Mouse (Mus musculus): ENCODE measurements at regions not wholly inside any gene's neighbourhood (a gene's known extent, or its start where the extent isn't known, plus 50 kb on each side); places are given as distances from the start of the nearest gene placed in this dataset.

DNA sequence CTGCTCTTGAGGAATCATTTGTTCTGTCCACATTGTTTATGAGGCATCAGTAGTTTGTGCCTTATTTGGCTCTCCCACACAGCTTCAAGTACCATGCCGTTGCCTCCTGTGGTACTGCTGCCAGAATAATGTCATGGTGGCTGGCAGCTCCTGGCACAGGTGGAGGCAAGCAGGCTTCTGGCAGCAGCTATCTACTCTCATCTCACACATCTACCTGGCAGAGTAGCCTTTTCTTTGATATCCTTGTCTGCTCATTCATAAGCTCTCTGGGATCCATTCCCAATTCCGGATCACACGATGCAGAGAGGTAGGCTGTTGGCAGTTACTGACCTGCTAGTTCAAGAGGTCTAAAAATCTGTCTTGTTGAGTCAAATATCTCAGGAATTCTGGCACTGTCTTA lies 373.6 kb upstream of the Depdc1a start:
- Histone ChIP-seq H3K27me3 (ENCODE audit: control insufficient read depth, insufficient read depth, low read length) (no peaks in the 10 kb centered on the region), H3K36me3 (ENCODE audit: control insufficient read depth, insufficient read depth, low read length) (no peaks in the 10 kb centered on the region), H3K4me1 (replicated peaks; ENCODE audit: control insufficient read depth, insufficient read depth, low read length) (no peaks in the 10 kb centered on the region), H3K9ac (ENCODE audit: low read length) (no peak overlapping the region), H3K4me3 (ENCODE audit: low read depth, low read length) (no peak overlapping the region), H3K27ac (ENCODE audit: low read depth, low read length) (no peak overlapping the region), H3K4me2 (ENCODE audit: low read depth, low read length, severe bottlenecking) (no peak overlapping the region), H3K9me3 (ENCODE audit: control insufficient read depth, low read length) (no peaks in the 10 kb centered on the region)
- DNase-seq (ENCODE audit: low spot score) (no peak), ATAC-seq (replicated peaks; ENCODE audit: low FRiP score) (no peak)
- 89% methylated on average over 3 of the region's 3 CpGs for WGBS

DNA sequence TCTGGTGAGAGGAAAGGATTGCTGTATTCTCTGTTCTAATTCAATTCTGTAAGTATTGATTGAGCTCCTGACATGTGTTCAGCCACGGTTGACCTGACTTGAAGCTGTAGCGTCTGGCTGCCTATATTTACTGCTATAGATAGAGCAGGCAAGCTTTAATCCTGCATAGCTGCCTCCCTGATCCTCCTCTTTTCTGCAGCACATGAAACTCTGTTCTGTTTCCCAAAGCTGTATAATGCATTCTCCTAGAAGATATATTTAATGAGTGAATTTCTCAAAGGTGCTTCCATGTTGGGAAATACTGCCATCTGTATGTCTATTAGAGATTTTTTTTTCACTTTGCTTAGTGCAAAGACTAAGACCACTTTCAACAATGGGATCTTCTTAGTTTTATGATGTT lies 351.4 kb upstream of the Depdc1a start:
- ATAC-seq (replicated peaks; ENCODE audit: low FRiP score) (peak; percentile 72), DNase-seq (ENCODE audit: low spot score) (no peak)

DNA sequence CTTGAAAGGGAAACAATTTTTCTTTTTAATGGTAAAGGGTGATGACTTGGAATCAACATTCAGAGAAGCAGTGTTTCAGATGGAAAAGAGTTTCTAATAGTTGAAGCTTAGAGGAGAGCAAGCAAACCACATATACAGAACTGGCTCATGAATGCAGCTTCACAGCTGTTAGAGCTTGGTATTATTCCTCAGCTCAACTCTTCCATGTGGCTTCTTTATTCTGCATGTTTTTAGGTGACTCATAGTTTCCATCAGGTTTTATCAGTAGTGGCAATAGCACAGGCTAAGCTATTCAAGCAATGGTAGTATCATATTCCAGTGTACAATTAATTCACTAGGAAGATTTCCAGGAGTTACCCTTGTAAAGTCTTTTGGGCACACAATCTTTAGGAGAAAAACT lies 313.7 kb upstream of the Depdc1a start:
- Histone ChIP-seq H3K4me3 (ENCODE audit: low read depth, low read length) (no peak overlapping the region), H3K27ac (ENCODE audit: low read depth, low read length) (no peak overlapping the region), H3K4me1 (replicated peaks; ENCODE audit: control insufficient read depth, insufficient read depth, low read length) (no peaks in the 10 kb centered on the region), H3K4me2 (ENCODE audit: low read depth, low read length, severe bottlenecking) (no peak overlapping the region), H3K9ac (ENCODE audit: low read length) (no peak overlapping the region), H3K27me3 (ENCODE audit: control insufficient read depth, insufficient read depth, low read length) (no peaks in the 10 kb centered on the region), H3K9me3 (ENCODE audit: control insufficient read depth, low read length) (no peaks in the 10 kb centered on the region), H3K36me3 (ENCODE audit: control insufficient read depth, insufficient read depth, low read length) (no peaks in the 10 kb centered on the region)
- no peak for ATAC-seq (replicated peaks; ENCODE audit: low FRiP score)
- DNase-seq (ENCODE audit: low spot score), result no peak

More for the DNA sequence above, 351.4 kb upstream of the Depdc1a start:
- H3K4me3 ChIP-seq (ENCODE audit: low read depth, low read length), result no peak overlapping the region
- WGBS, result 48% methylated on average over 2 of the region's 2 CpGs
- no peaks in the 10 kb centered on the region for H3K27me3 ChIP-seq (ENCODE audit: control insufficient read depth, insufficient read depth, low read length)
- H3K9me3 ChIP-seq (ENCODE audit: control insufficient read depth, low read length), result no peaks in the 10 kb centered on the region
- H3K9ac ChIP-seq (ENCODE audit: low read length), result no peak overlapping the region
- H3K4me2 ChIP-seq (ENCODE audit: low read depth, low read length, severe bottlenecking), result no peak overlapping the region
- no peaks in the 10 kb centered on the region for H3K4me1 ChIP-seq (replicated peaks; ENCODE audit: control insufficient read depth, insufficient read depth, low read length)
- no peak overlapping the region for H3K27ac ChIP-seq (ENCODE audit: low read depth, low read length)
- no peaks in the 10 kb centered on the region for H3K36me3 ChIP-seq (ENCODE audit: control insufficient read depth, insufficient read depth, low read length)

DNA sequence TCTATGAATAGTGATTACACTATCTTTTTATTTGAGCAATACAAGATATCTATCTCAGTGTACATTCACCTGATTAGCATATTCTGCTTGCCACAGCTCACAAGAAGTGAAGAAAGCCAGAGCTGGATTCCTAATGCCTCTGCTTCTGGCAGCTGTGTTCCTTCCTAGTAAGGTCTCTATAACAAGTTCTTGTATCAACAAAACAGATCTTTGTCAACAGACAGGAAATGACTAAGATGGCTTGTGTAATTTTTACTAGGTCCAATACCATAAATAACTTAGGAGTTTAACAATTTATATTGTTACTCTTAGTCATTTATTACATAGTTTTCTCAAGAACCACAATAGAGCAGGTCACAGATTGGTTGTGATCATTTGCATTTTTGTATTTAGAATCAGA lies 302.0 kb upstream of the Depdc1a start:
- ATAC-seq (replicated peaks; ENCODE audit: low FRiP score), result no peak
- no peak overlapping the region for H3K27ac ChIP-seq (ENCODE audit: low read depth, low read length)

More for the DNA sequence above, 302.0 kb upstream of the Depdc1a start:
- DNase-seq (ENCODE audit: low spot score), result no peak
- no peaks in the 10 kb centered on the region for H3K9me3 ChIP-seq (ENCODE audit: control insufficient read depth, low read length)
- no peak overlapping the region for H3K9ac ChIP-seq (ENCODE audit: low read length)
- no peaks in the 10 kb centered on the region for H3K27me3 ChIP-seq (ENCODE audit: control insufficient read depth, insufficient read depth, low read length)
- no peaks in the 10 kb centered on the region for H3K36me3 ChIP-seq (ENCODE audit: control insufficient read depth, insufficient read depth, low read length)
- no peaks in the 10 kb centered on the region for H3K4me1 ChIP-seq (replicated peaks; ENCODE audit: control insufficient read depth, insufficient read depth, low read length)
- no peak overlapping the region for H3K4me2 ChIP-seq (ENCODE audit: low read depth, low read length, severe bottlenecking)
- no peak overlapping the region for H3K4me3 ChIP-seq (ENCODE audit: low read depth, low read length)

All from forebrain, embryonic 11.5 days (tissue).